Mouse (Mus musculus): ENCODE data around the gene Tmpo. TPM values are rescaled to one million over a fixed set of nuclear protein-coding genes. Genes with fewer than 3 reads are reported as not detected.

The Tmpo gene
- total and polyA plus RNA-seq, 3 experiments = 13.9 to 40.1 (median 39.8) TPM

DNA sequence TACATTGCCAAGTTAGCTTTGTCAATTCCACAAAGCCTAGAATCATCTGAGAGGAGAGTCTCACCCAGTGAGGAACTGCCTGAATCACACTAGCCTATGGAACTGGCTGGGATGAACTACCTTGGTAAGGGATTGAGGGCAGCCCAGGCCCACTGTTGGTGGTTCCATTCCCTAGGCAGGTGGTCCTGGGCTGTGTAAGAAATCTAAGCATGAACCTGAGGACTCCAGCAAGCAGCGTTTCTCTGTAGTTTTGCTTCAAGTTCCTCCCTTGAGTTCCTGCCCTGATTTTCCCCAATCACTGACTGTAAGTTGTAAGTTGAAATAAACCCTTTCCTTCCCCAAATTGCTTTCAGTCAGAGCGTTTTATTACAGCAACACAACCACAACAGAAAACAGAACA, 1.3 kb downstream of the Tmpo start:
- Histone ChIP-seq H3K4me1 (ENCODE audit: control insufficient read depth, insufficient read depth, low read length) (peaks cover 5% of the 10 kb centered on the region; the same call in 1 of the 2 replicates), H3K27me3 (ENCODE audit: control insufficient read depth, insufficient read depth, low read length) (no peaks in the 10 kb centered on the region), H3K4me3 (no peak overlapping the region), H3K79me2 (replicated peaks; ENCODE audit: control insufficient read depth, insufficient read depth, low read length) (no peaks in the 10 kb centered on the region), H3K9ac (ENCODE audit: low read depth, low read length) (no peak overlapping the region), H3K36me3 (ENCODE audit: control insufficient read depth, insufficient read depth, low read length) (no peaks in the 10 kb centered on the region), H3K27ac (peak overlapping the region; percentile 98; the same call in 1 of the 2 replicates)
- no peak for TF ChIP-seq POLR2A (IDR thresholded peaks at IDR 0.05; ENCODE audit: insufficient read depth, low read depth, low read length)
- TF ChIP-seq EP300 (IDR thresholded peaks at IDR 0.05; ENCODE audit: insufficient read depth, low read depth, low read length) = no peak
- TF ChIP-seq CTCF (IDR thresholded peaks at IDR 0.05) = no peak
- 73% methylated on average over 2 of the region's 2 CpGs for WGBS
- intact Hi-C loops (cut with DNase I) = loop anchor here (5.0 to 10.0 kb wide), 2 partner anchors 57 to 1835 kb away; no protein-coding TSS in a partner anchor
- DNase-seq = no peak

- no peak for DNase-seq
- H3K9ac ChIP-seq (ENCODE audit: low read depth, low read length) = no peak overlapping the region
- peaks cover 3% of the 10 kb centered on the region; the same call in 1 of the 2 replicates for H3K4me1 ChIP-seq (ENCODE audit: control insufficient read depth, insufficient read depth, low read length)
- H3K36me3 ChIP-seq (ENCODE audit: control insufficient read depth, insufficient read depth, low read length) = no peaks in the 10 kb centered on the region; the same call in 1 of the 2 replicates
- no peaks in the 10 kb centered on the region for H3K79me2 ChIP-seq (replicated peaks; ENCODE audit: control insufficient read depth, insufficient read depth, low read length)
- no peaks in the 10 kb centered on the region for H3K27me3 ChIP-seq (ENCODE audit: control insufficient read depth, insufficient read depth, low read length)
- H3K27ac ChIP-seq = no peak overlapping the region
- intact Hi-C loops (cut with DNase I) = no loop called here
- H3K4me3 ChIP-seq = no peak overlapping the region
- WGBS = 60% methylated on average over 4 of the region's 4 CpGs
- TF ChIP-seq CTCF (IDR thresholded peaks at IDR 0.05) = no peak
Measured at GRCm38 (mm10) chr10:91177201-91177600, 3.9 kb downstream of the Tmpo start.

DNA sequence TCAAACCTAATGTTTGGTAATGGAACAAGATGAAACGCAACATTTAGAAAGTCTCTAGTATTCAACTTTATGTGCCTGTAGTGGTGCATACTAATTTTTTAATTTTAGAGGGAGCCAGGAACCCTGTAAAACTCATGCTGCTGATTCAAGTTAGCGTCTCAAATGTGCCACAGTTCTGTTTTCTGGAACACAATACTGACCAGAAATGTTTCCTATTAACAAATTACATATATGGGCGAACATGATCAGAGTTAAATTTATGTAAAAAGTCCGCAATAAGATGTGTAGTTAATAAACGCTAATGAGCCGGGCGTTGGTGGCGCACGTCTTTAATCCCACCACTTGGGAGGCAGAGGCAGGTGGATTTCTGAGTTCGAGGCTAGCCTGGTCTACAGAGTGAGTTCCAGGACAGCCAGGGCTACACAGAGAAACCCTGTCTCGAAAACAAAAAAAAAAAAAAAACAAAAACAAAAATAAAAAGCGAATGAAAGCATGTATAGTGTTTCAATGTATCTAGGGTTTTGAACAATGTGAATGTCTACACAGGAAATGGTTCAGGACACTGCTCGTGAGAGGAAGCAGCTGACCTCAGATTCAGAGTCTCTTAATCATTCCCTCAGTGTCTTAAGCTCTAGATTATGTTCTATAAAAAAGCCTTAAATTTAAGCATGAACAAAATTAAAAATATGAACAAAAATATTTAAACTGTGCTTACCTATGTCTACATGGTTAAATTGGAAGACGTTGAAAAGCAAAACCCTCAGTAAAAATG, 8.6 kb downstream of the Tmpo start:
- H3K36me3 ChIP-seq (ENCODE audit: control insufficient read depth, insufficient read depth, low read length) = peaks cover 7% of the 10 kb centered on the region
- DNase-seq = no peak
- TF ChIP-seq EP300 (IDR thresholded peaks at IDR 0.05; ENCODE audit: insufficient read depth, low read depth, low read length) (no peak), CTCF (IDR thresholded peaks at IDR 0.05) (no peak), POLR2A (IDR thresholded peaks at IDR 0.05; ENCODE audit: insufficient read depth, low read depth, low read length) (no peak)
- H3K79me2 ChIP-seq (replicated peaks; ENCODE audit: control insufficient read depth, insufficient read depth, low read length) = no peaks in the 10 kb centered on the region; the same call in none of the 2 replicates
- peak overlapping the region; percentile 99 for H3K27ac ChIP-seq
- intact Hi-C loops (cut with DNase I) = no loop called here
- peak overlapping the region; percentile 95 for H3K4me3 ChIP-seq
- H3K27me3 ChIP-seq (ENCODE audit: control insufficient read depth, insufficient read depth, low read length) = no peaks in the 10 kb centered on the region
- peaks cover 3% of the 10 kb centered on the region for H3K4me1 ChIP-seq (ENCODE audit: control insufficient read depth, insufficient read depth, low read length)
- 69% methylated on average over 14 of the region's 14 CpGs for WGBS
- H3K9ac ChIP-seq (ENCODE audit: low read depth, low read length) = no peak overlapping the region; the same call in 1 of the 2 replicates

- Histone ChIP-seq H3K36me3 (ENCODE audit: control insufficient read depth, insufficient read depth, low read length) (peaks cover 7% of the 10 kb centered on the region), H3K4me1 (ENCODE audit: control insufficient read depth, insufficient read depth, low read length) (peaks cover 7% of the 10 kb centered on the region), H3K9ac (ENCODE audit: low read depth, low read length) (peak overlapping the region; percentile 98), H3K27ac (peak overlapping the region; percentile 99), H3K79me2 (replicated peaks; ENCODE audit: control insufficient read depth, insufficient read depth, low read length) (no peaks in the 10 kb centered on the region; the same call in none of the 2 replicates), H3K4me3 (peak overlapping the region; percentile 95), H3K27me3 (ENCODE audit: control insufficient read depth, insufficient read depth, low read length) (no peaks in the 10 kb centered on the region)
- intact Hi-C loops (cut with DNase I) = loop anchor here (1.0 kb wide), 1 partner anchor 10 kb away; the partner anchor contains the start of gene Tmpo
- TF ChIP-seq POLR2A (IDR thresholded peaks at IDR 0.05; ENCODE audit: insufficient read depth, low read depth, low read length) = peak; percentile 89
- TF ChIP-seq CTCF (IDR thresholded peaks at IDR 0.05) = no peak
- 0 out of 2 replicates have a peak, but pooled peaks have one; percentile 54 for TF ChIP-seq EP300 (IDR thresholded peaks at IDR 0.05; ENCODE audit: insufficient read depth, low read depth, low read length)
- peak; percentile 98 to 99 for DNase-seq
- under 1% methylated on average over 68 of the region's 68 CpGs for WGBS
Measured at GRCm38 (mm10) chr10:91171455-91172328, 9.4 kb downstream of the Tmpo start.

DNA sequence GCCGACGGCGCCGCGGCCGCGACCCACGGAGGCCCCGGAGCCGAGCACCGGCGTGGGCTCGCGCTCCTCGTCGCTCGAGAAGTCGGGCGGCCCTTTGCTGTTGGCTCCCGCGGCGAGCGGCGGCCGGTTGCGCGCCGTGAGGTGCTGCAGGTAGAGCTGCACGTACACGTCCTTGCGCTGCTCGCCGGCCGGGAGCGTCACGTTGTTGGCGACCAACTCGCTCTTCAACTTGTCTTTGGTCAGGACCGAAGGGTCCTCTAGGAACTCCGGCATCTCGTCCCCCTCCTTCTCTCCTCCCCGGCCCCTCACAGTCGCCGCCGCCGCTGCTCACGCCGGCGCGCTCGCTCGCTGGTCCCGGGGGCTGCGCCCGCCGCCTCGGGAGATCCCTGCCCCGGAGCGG, 10.1 kb downstream of the Tmpo start:
- WGBS = under 1% methylated on average over 58 of the region's 59 CpGs
- peaks cover 11% of the 10 kb centered on the region for H3K36me3 ChIP-seq (ENCODE audit: control insufficient read depth, insufficient read depth, low read length)
- DNase-seq = no peak
- TF ChIP-seq CTCF (IDR thresholded peaks at IDR 0.05) (no peak), POLR2A (IDR thresholded peaks at IDR 0.05; ENCODE audit: insufficient read depth, low read depth, low read length) (no peak), EP300 (IDR thresholded peaks at IDR 0.05; ENCODE audit: insufficient read depth, low read depth, low read length) (no peak)
- peak overlapping the region; percentile 95 for H3K4me3 ChIP-seq
- peak overlapping the region; percentile 94 for H3K9ac ChIP-seq (ENCODE audit: low read depth, low read length)
- intact Hi-C loops (cut with DNase I) = loop anchor here (1.0 kb wide), 1 partner anchor 10 kb away; the partner anchor contains the start of gene Tmpo
- H3K4me1 ChIP-seq (ENCODE audit: control insufficient read depth, insufficient read depth, low read length) = peaks cover 7% of the 10 kb centered on the region
- peak overlapping the region; percentile 99 for H3K27ac ChIP-seq
- no peaks in the 10 kb centered on the region; the same call in none of the 2 replicates for H3K79me2 ChIP-seq (replicated peaks; ENCODE audit: control insufficient read depth, insufficient read depth, low read length)
- H3K27me3 ChIP-seq (ENCODE audit: control insufficient read depth, insufficient read depth, low read length) = no peaks in the 10 kb centered on the region
